Mouse (Mus musculus): ENCODE results near the gene Zfp9.

- TF ChIP-seq POLR2A (IDR thresholded peaks at IDR 0.05; ENCODE audit: low read depth, low read length), result peak; percentile 96
- no peak for TF ChIP-seq CTCF (IDR thresholded peaks at IDR 0.05; ENCODE audit: borderline replicate concordance, insufficient read depth, low read length)
Measured at GRCm38 (mm10) chr6:118478957-118479708, at the start of gene Zfp9.
